Mouse (Mus musculus): ENCODE results near the gene Errfi1.

DNA sequence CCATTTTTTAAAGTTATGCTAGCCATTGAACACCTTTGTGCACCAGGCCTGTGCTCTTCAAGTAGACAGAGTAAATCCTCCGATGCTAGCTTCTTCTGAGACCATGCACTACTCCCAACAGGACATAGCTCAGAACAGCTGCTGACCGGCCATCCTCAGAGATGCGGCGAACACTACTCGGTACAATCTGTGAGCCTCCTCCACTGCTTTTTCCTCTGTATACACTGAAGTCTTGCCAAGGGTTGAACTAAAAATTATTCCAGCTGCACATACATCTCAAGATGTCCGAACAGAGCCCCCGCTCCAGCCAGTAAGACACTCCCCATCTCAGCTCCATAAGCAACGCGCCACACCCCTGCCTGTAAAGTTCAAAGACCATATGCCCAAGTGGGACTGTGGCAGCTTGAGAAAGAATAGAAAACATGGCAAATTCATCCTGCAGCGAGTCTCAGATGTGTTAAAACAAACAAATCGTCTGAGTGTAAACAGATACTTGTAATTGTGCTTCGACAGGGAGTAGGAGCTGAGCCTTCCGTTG, 37.2 kb upstream of the Errfi1 start:
- TF ChIP-seq TAL1 (IDR thresholded peaks at IDR 0.05; ENCODE audit: low read length) = no peak
- TF ChIP-seq GATA1 (IDR thresholded peaks at IDR 0.05; ENCODE audit: low read depth, low read length) = no peak
- no peak for TF ChIP-seq NRF1 (IDR thresholded peaks at IDR 0.05; ENCODE audit: insufficient read depth, low read depth, low read length, poor library complexity, severe bottlenecking)
- no peak for TF ChIP-seq UBTF (IDR thresholded peaks at IDR 0.05; ENCODE audit: borderline replicate concordance, insufficient read depth, low read depth, low read length)
- TF ChIP-seq POLR2A (IDR thresholded peaks at IDR 0.05; ENCODE audit: control insufficient read depth in 1 of 2, insufficient read depth in 1 of 2, low read depth in 1 of 2, low read length in 2 of 2, poor library complexity in 1 of 2) = no peak
- TF ChIP-seq EP300 (IDR thresholded peaks at IDR 0.05; ENCODE audit: low read depth in 1 of 2, low read length in 2 of 2) = no peak
- TF ChIP-seq CTCF (IDR thresholded peaks at IDR 0.05 in 2 of 3, conservative IDR thresholded peaks at IDR 0.05 in 1 of 3; ENCODE audit: control insufficient read depth in 1 of 3, insufficient read depth in 1 of 3, low read depth in 2 of 3, low read length in 3 of 3, poor library complexity in 1 of 3, severe bottlenecking in 1 of 3) = no peak
- no peak for TF ChIP-seq POLR2AphosphoS5 (IDR thresholded peaks at IDR 0.05; ENCODE audit: borderline replicate concordance, low read depth, low read length)
- TF ChIP-seq ELF1 (IDR thresholded peaks at IDR 0.05; ENCODE audit: low read depth, low read length) = no peak
